Mouse (Mus musculus) naive thymus-derived CD4-positive, alpha-beta T cell, adult 2 months (primary cell): ENCODE results near the gene Rxfp2.
A peak's percentile ranks its signal among the peaks of the same experiment; 100 is the strongest.

ENCODE experiments used
- DNase-seq: peaks from one replicate; pipeline ENCODE4 v3.0.0-alpha.2; 2011; ENCODE audit warnings: low read depth

Gene Rxfp2

DNA sequence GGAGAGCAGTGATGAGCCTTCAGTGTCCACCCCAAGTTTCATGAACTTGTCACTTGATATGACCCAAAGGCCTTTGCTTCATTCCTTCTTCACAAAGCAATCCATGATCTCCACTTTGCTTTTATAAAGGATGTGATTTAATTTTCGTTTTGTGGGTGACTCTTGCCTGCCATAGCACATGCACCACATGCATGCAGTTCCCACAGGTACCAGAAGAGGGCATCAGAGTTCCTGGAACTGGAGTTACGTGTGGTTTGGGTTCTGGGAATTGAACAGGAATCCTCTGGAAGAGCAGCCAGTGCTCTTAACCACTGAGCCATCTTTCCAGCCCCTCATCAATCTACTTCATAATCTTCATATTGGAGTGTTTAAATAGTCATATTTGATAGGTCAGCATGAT is 26.1 kb downstream of the Rxfp2 start:
- DNase-seq, result no peak

DNA sequence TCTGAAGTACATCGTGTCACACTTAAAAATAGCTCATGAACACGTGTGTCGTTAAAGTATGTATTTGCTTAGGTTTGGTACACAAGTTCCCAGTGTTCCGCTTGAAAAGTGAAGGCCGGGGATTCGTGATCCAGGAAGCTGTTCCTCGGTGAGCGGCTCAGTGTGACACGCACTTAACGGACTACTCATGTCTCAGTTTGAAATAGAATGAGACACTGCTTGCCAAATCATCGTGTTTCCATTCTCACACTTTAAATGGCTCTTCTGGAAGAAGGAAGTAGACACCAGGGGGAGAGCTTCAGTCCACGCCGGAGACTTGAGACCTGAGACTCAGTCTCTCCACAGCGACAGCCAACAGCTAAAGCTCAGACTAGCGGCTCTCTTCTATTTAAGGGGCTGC is 28.0 kb downstream of the Rxfp2 start:
- no peak for DNase-seq

DNA sequence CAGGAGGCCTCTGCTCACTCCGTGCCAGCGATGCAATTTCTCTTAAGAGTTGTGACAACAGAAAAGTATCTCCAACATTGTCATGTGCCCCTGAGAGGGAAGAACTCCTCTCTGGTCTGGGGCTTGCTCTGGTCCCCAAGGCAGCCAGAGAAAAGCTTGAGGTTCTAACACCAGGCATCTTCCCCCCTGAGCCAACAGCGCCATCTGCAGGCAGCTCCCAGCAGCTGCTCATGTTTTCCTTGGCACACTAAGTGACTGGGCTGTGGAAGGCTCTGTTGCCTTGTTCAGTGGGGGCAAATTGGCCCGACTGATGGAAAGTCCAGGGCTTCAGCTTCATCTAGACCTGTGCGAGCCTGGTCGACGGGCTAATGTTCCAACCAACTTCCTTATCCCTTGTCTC is 31.5 kb downstream of the Rxfp2 start:
- peak; percentile 6 for DNase-seq

DNA sequence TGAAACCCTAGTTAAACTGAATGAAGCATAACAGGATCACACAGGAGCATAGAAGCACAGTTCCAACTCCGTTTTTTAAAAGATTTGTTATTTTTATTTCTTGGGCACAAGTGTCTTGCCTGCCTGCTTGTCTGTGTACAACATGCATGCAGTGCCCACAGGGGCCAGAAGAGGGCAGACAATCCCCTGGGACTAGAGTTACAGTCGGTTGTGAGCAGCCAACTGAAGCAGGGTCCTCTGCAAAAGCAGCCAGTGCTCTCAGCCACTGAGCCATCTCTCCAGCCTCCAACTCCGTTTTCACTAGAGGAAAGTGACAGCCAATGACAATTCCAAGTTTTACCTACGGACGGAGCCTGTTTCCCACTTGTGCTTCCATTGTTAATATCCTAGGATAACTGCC is 33.4 kb downstream of the Rxfp2 start:
- DNase-seq, result no peak

DNA sequence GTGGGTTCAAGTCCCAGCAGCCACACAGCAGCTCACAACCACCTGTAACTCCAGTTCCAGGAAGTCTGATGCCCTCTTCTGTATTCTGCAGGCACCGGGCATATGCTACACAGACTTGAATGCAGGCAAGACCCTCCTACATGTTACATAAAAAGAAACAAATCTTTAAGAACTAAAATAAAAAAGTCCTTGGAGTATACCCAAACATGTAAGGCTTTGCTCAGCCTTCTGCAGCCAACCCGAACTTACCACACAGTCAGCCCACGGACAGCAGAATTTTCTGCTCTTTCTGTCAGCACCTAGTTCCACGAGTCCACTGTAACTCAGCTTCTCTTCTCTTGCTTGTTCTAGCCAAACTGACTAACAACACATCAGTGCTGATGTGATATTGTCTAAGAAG is 34.8 kb downstream of the Rxfp2 start:
- no peak for DNase-seq

DNA sequence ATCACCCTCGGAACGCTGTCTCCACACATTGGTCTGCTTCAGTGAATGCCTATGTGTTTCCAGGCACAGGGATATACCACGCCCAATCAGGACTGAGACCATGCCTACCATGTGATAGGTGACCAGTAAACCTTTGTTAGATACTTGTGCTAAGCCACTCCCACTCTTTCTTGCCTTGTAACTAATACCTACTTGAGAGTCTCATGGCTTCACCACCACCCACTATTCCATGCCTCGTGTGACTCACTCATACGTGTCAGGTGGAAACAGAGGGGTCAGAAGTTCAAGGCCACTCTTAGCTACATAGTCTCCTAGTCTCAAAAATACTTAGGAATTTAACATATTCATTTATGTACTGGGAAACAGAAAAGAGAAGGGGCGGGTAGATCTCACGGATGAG is 35.5 kb downstream of the Rxfp2 start:
- DNase-seq, result no peak

DNA sequence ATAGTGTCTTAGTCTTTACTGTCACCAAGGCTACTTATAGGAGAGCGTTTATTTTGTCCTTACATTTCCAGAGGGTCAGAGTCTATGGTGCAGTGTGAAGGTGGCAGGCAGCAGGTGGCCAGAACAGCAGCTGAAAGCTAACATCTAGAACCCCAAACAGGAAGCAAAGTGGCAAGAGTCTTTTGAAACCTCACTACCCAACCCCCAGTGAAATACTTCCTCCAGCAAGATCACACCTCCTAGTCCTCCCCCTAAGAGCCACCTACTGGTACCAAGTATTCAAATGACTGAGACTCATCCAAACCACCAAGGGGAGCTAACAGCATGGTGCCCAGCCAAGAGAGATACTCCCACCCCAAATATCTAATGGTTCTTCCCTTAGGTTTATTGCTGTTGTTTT is 36.8 kb downstream of the Rxfp2 start:
- no peak for DNase-seq

DNA sequence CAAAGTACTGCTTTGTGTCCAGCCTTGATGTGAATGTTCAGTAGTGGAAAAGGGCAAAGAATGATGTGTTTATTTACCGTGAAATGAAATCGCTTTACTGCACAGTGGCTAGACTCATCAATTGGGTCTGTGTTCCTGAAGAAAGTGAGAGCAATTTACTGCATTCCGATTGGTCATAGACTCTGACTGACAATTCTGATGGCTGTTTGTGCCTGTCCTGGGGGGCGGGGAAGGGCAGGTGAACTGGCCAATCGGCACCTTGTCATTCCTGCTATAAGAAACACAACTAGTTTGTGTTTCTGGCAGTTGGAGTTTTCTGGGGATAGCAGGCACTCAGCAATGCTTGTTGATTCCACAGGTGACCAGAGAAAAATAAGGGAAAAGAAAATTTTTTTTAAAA is 37.6 kb downstream of the Rxfp2 start:
- no peak for DNase-seq

DNA sequence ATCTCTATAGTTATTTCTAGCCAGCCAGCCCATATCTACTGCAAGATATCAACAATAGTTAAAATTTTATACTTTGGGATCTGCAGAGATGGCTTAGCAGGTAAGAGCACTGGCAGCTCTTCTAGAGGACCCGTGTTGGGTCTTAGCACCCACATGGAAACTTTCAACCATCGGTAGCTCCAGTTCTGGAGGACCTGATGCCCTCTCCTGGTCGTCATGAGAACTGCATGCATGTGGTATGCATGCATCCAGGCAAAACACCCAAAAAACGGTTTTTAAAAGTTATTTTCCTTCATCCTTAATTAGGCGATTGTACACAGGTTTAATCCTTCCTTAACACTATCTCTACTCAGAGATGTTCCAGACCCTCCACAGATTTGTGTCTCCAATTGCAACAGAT is 40.4 kb downstream of the Rxfp2 start:
- DNase-seq, result no peak

DNA sequence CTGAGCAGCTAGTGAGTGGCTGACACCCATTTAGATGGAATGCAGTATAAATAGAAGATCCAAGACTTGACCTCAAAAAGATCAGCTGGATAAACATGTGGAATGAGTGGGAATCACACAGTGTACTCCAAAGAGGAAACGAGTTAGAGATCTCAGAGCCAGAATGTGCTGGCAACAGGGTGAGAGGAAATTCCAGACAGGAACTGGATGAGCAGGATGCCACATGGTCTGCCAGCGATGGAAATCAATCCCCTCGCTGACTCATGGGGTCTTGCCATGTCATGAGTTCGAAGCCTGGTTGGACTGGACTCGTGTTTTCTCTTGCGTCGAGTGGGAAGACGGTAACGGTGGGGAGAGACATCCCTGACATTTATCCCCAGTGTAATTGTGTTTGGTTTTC is 41.0 kb downstream of the Rxfp2 start:
- DNase-seq, result no peak

DNA sequence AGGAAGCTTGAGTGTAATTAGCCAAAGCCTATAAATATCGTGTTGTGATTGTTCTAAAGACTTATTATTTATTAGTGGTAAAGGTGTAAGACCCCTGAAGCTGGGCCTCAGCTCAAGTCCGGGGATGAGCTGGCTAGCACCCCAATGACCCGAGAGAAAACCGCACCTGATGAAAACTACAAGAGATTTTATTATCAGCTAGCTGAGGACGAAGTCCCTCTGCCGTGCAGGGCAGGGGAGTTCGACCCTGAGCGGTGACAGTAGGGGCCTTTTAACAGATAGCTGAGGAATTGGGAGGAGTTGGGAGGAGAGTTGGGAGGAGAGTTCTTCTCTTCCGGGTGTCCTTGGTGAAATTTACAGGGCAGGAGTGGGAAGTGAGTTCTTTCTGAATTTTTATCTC is 42.6 kb downstream of the Rxfp2 start:
- no peak for DNase-seq

DNA sequence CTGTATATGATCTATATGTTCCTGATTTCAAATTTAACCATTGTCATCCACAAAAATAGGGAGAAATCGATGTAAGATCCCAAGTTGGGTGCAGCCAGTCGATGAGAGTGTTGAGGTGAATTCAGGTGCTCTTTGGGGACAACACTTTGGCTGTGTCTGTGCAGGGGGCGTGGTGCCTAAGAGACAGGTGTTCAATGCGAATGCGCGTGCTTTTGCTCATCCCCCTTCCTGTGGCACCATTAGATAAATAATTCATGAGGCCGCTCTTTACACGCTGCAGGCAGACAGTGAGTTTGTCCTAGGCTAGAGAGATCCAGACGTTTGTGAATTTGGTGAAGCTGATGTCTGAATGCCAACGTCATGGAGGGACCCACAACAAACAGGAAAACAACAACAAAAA is 45.8 kb downstream of the Rxfp2 start:
- no peak for DNase-seq

DNA sequence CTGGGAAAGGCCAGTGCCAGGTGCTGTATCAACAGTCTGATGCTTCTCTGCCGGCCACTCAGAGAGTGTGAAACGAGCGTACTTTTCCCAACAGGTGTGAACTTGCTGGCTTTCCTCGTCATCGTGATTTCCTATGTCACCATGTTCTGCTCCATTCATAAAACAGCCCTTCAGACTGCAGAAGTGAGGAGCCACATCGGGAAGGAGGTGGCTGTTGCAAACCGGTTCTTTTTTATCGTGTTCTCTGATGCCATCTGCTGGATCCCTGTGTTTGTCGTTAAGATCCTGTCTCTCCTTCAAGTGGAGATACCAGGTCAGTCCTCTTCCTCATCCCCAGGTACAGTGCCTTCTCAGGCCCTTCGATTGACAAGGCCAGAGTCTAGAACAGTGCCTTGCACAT is 51.6 kb downstream of the Rxfp2 start:
- DNase-seq, result no peak

DNA sequence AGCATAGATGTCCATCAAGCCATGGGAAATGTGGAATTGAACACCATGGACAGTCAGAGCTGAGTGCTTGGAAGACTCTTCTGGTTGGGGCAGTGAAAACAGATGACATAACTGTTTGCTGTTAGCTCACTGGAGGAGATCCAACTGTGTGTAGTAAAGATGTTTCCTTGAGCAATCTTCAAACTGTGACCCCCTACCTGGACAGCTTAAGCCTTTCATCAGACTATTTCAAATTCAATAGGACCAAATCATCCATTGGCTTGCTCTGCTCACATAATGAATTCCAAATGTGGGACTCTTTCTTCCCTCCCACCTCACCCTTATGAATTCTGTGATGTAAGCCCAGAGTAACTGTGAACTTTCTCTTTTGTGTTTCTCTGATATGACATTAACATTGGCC is 53.3 kb downstream of the Rxfp2 start:
- no peak for DNase-seq

DNA sequence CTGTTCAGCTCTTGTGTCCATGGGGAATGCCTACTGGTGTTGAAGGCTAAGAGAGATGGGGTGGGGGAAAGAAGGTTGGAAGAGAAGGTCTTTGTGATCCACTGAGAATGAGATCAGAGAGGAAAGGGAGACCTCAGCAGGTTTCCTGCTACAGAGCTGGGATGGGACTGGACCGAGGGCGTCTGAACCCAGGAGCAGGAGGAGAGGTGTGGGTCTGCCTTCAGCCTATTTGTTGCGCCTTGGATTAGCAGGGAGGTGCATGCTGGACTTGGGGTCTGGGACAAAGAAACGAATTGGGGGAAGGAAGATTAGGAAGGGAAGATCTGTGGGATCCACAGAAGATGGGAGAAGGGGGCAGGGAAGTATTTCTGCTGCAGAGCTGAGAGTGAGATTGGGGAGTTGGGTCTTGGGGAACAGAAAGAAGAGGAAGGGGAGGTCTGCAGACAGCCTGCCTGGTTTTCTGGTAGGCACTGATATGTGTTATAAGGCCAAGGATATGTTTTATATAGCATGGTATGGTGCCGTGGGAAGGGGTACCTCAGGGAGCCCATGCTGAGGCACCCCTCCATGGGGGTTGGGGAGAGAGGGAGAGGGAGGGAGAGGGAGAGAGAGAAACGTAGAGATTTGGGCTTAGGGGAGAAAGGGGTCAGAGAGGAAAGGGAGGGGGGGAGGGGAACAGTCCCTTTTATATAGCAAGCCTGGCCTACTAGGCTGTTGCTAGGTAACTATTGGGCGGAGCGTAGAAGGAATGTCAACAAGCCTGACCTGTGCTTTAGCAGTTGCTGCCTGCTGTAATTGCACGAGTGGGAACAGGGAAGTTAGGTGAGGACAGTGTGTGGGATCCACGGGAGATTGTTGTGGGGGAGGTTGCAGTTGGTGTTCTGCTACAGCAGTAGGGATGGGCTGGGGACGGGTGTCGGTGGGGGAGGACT is 61.7 kb downstream of the Rxfp2 start:
- no peak for DNase-seq

DNA sequence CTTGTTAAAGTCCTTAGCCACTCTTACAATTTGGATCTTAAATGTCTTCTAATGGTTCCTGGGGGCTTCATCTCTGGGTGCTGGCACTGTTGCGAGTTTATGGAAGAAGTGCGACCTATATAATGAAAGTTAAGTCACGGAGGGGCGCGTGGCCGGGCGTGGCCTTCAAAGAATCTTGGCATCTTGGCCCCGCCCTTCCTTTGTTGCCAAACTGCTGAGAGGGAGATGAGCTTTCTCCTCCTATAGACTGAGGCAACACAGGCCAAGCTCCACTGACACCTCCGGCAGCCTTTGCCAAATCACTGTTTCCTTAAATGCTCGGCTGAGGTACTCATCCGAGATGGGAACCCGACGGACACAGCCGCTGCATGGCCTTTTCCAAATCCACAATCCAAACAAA is 64.2 kb downstream of the Rxfp2 start:
- no peak for DNase-seq

DNA sequence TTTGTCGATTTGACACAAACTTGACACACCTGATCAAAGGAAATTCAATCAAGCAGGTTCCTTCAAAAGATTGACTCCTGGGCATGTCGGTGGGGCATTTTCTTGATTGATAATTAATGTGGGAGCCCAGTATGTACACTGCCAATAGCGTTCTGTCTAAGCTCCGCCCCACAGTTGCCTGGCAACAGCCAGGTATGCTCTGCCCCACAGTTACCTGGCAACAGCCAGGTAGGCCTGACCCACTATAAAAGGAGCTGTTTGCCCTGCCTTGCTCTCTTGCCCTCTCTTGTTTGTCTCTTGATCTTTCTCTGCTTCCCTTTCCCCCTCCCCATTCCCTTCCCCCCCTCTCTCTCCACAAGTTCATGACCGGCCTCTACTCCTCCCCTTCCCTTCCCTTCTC is 64.7 kb downstream of the Rxfp2 start:
- DNase-seq, result no peak

DNA sequence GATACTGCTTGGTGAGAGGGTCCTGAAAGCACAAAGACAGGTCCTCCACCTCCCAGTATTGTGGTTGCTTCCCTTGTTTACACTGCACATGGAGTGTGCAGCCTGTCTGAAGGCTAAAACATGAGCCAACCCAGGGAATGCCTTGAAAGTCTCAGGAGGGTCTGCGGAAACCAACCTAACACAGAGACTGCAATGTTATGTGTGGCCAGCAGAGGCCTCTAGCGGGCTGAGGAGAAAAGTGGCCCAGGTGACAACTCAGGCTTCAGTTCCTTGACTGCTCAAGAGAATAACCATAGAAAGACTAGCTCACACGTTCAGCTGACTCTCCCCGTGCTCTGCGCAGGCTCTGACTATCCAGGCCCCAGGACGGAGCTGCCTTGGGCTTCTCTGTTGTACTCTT is 79.1 kb downstream of the Rxfp2 start:
- DNase-seq, result peak; percentile 72

DNA sequence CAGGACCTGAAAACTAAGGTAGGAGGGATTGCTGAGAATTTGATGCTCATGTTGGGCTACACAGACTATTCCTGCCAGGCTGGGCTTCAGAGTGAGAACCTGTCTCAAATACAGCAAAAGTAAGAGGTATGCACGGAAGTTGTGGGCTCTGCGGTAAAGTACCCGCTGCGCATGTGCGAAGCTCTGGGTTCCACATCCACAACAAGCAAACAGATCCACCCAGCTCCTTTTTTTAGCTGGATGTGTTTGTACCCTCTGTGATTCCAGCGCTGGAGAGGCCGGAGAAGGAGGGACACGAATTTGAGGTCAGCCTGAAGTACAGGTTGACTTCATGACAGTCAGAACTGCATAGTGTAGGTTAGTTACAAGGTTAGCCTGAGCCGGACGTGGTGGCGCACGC is 80.3 kb downstream of the Rxfp2 start:
- DNase-seq, result no peak

DNA sequence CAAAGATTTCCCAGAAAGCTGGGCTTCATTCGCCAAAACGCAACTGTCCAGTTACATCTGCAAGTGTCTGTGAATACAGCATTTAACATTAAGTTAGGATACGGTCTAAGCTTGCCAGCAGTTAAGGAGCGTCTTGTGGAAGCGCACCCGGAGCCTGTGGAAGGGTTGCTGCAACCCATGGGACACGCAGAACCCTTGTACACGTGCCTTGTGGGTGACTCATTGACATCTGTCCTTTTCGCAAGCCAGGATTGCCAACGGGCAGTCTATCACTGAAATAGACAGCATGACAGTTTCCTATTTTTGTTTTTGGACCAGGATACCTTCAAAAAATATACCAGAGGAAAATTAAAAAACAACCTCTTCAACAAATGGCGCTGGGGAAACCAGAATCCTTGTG is 83.3 kb downstream of the Rxfp2 start:
- DNase-seq, result no peak

DNA sequence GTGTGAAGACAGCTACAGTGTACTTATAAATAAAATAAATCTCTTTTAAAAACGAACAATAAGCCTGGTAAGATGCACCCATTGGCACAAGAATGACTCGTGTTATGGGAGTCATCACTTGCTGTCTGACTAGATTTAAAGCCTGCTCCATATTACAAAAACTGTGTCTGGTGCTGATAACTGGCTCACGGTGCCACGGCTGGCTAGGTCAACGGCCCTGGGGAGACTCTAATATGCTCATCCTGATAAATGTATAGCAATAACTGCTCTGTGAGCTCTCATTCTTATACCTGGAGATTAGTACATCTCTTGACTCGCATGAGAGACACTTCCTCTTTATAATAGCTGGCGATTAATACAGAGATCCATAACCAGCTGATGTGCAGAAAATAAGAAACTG is 87.9 kb downstream of the Rxfp2 start:
- no peak for DNase-seq

DNA sequence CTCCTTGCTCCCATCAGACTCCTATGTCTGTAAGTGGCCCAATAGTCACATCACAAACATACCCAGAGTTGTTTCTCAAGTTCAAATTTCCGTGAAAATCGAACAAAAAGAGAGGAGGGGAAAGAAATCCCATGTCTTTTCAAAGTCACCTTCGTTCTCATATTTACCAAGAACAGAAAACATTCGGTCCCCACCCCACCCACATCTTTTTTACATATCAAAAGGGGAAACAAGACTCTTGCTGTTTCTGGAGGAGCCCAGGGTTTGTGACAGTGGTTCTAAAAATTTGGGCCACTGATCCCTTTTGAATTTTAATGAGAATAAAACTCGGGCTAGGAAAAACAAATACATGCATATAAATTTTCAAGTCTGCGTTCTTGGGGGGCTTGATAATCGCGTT is 92.8 kb downstream of the Rxfp2 start:
- no peak for DNase-seq

DNA sequence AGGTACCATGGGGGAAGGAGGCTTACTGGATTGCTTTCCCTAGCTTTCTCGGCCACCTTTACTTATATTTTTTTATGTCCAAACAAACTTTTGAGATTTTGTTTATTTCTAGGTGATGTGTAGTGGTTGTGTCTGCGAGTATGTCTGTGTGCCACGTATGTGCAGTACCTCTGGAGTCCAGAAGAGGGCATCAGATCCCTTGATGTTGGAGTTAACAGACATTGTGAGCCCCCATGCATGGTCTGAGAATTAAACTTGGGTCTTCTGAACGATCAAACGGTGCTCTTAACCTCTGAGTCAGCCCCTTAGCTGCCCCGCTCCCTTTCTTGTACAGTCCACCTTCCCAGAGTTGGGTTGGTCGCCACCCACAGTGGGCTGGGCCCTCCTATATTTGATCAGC is 95.5 kb downstream of the Rxfp2 start:
- peak; percentile 57 for DNase-seq

DNA sequence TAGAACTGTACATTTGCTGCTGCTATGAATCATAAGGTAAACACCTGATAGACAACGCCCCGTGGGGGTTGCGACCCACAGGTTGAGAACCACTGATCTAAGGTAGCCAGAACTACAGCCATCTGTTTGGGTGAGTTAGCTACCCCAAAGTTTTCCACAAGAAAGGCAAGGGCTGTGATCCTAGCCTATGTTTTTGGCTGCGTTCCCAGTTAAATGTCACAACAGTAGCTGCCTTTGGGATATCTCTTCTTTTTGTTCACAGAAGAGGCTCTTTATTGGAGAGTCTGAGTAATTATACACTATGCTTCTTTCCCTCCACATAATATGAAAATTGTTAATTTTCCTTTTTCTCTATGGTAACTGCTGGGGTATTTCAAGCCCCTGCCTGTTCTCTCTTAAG is 96.3 kb downstream of the Rxfp2 start:
- no peak for DNase-seq
